Mouse (Mus musculus) kidney, postnatal 10 days (tissue): ENCODE measurements around the gene Mapk13.
"Not testable (repeated sequence)": the region's sequence is repeated elsewhere in the genome, so short reads cannot be mapped to it uniquely, and the experiment has no call there.

Source experiments
- DNase-seq: peaks from one replicate; pipeline ENCODE4 v3.0.0; 2021; ENCODE audit warnings: mixed read lengths

The Mapk13 gene

GRCm38 (mm10) chr17:28816326-28816725, 47.2 kb downstream of the Mapk13 start:
- DNase-seq = not testable (repeated sequence)

- DNase-seq = no peak
Measured at GRCm38 (mm10) chr17:28816875-28817811, 48.0 kb downstream of the Mapk13 start.

- no peak for DNase-seq
Measured at GRCm38 (mm10) chr17:28820189-28820588, 51.1 kb downstream of the Mapk13 start.

GRCm38 (mm10) chr17:28823004-28823745, 54.1 kb downstream of the Mapk13 start:
- DNase-seq = no peak

- no peak for DNase-seq
Measured at GRCm38 (mm10) chr17:28823749-28824148, 54.7 kb downstream of the Mapk13 start.

GRCm38 (mm10) chr17:28824896-28825295, 55.8 kb downstream of the Mapk13 start:
- DNase-seq = no peak

GRCm38 (mm10) chr17:28825359-28826041, 56.4 kb downstream of the Mapk13 start:
- DNase-seq = no peak

- no peak for DNase-seq
Measured at GRCm38 (mm10) chr17:28827665-28828231, 58.7 kb downstream of the Mapk13 start.

GRCm38 (mm10) chr17:28829120-28829519, 60.0 kb downstream of the Mapk13 start:
- no peak for DNase-seq
